Mouse (Mus musculus) frontal cortex, postnatal 10 days (tissue): ENCODE measurements around the gene Fads1.

Source experiments
- DNase-seq, 2 experiments: peaks; one replicate each; pipeline ENCODE4 v3.0.0; 2022; ENCODE audit warnings: low spot score in 2 of 2, mixed read lengths in 1 of 2

The Fads1 gene

DNA sequence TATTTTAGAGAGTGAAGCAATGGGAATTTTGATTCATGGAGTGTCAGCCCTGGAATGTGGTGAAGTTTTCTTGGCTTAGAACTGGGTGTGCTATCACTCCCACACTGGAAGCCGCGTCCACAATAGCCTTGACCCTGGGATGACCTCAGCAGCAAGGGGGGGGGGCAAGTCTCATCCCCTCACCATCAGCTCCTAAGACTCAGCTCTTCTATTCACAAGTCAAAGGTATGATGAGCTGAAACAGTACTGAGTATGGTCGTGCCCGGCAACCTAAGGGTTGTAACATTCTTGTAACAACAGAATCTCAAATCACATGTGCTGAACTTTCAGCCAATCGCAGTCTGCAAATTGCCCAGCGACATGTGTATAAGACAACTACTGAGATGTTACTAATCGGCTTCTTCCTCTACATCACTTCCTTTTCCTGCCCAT, 5.7 kb upstream of the Fads1 start:
- no peak for DNase-seq

DNA sequence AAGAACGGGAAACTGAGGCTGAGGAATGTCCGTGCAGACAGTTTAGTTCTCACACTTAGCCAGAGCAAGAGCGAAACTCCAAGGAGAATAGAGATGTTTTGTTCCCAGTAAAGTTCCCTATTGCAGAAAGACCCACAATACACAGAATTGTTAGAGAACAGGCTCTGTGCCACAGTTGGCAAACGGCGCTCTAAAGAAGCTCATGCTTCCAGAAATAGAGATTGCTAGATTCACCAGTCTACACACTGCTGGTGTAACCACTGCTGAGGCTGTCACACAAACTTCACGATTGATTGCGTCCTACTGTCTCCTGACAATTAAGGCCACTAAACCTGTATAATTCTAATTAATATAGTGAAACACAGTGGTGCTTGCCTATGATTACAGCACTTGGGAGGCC, 1.5 kb upstream of the Fads1 start:
- DNase-seq: no peak

- DNase-seq: no peak
Observed at GRCm38 (mm10) chr19:10182142-10182541, 546 bp upstream of the Fads1 start.

- DNase-seq: peak; percentile 73
Observed at GRCm38 (mm10) chr19:10183299-10183983, 753 bp downstream of the Fads1 start.

DNA sequence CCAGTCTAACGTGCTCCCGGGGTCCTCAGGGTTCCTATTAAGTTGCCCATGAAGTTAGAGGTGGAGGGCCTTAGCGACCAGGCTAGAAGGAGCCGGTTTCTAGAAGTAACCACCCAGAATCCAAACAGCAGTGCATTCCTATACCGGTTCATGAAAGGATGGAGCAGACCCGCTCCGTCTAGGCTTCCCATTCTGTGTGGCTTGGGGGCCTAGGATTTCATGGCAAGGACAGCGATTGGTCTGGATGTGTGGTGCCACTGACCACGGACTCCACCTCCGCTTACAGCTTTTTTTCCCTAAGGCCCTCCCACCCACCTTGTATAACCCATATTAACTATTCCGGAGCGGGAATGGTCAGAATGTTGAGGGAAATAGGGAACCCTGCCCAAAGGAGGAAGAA, 1.4 kb downstream of the Fads1 start:
- peak; percentile 55 to 60 for DNase-seq

- no peak for DNase-seq
Observed at GRCm38 (mm10) chr19:10185876-10186275, 3.2 kb downstream of the Fads1 start.

GRCm38 (mm10) chr19:10186569-10186968, 3.9 kb downstream of the Fads1 start:
- DNase-seq: no peak

DNA sequence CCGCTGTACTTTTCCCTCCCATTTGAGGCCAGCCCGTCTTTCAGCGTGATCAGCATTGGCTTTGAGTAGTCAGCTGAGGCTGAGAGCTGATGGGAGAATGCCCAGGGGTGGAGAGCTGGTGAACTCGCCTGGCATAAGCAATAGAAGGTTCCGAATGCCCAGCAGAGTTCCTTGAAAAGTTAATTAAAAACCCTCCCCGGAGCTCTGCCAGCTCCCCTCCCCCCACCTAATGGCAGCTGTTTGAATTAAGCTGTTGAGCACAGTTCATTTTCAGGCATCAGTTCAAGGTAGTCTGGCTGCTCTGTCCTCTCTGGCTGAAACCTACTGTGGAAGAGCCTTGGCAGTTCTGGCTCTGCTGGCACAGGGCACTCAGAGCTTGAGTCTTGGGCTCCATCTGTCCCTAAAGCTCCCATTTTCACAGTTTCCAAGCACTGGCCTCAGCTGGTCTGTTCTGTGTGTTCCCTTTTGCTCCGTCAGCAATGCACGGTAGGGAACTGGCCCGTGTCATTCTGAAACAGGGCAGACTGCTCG, 5.7 kb downstream of the Fads1 start:
- DNase-seq: peak; percentile 71 to 84

- DNase-seq: no peak
Observed at GRCm38 (mm10) chr19:10189022-10189421, 6.3 kb downstream of the Fads1 start.

DNA sequence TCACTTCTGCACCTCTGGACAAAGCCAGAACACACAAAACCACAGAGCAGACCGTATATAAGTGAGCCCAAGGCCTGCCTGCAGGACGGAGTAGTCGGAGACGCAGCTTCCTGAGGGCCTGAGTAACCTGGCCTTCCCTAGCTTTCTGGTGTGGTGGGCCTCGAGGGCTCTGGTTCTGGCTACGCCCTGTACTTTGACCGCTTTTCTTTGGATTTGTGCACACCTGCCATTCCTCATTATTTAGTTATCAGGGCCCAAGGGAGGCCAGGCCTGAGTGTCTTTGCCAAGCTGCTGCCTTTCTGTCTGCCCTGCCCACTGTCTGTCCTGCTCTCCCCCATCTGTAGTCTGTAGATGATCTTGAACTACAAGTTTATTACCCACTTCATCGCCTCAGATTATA, 7.3 kb downstream of the Fads1 start:
- no peak for DNase-seq

GRCm38 (mm10) chr19:10190796-10191195, 8.1 kb downstream of the Fads1 start:
- peak; percentile 70 to 75 for DNase-seq

GRCm38 (mm10) chr19:10191326-10191725, 8.6 kb downstream of the Fads1 start:
- DNase-seq: peak in 1 of 2 experiments; percentile 41

- no peak for DNase-seq
Observed at GRCm38 (mm10) chr19:10194337-10194736, 11.6 kb downstream of the Fads1 start.

DNA sequence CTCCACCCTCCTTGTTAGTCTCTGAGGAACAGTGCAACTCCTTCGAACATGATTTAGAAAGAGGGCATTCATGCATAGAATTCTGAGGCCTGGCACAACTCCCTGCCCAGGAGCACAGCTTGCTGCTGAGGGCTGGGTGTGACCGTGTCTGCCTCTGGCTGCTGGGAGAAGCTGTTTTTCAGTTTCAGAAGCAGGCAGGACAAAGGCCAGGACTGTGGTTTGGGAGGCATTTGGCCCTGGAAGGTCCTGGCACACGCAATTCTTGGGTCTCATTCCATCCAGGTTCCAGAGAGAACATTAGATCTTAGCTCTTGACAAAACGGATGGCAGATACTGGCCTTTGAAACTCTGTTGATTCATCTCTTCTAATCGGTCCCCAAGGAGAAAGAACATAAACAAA, 12.6 kb downstream of the Fads1 start:
- DNase-seq: no peak

DNA sequence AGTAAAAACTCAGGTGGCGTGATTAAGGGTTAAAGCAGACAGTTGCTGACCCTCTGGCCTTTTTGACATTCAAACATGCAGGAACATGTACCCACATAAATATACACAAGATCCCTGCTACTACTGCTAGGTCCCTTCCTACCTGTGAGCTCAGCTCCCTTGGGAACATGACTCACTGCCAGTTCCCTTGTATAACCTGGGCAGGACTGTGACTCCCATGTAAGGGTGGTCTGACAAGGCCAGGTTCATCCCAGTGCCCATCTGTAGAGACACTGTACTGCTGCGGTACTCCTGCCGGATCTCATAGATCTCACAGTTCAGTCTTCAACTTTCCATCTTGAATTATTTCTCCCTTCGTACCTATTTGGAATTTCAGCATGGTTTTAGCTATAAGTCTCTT, 14.4 kb downstream of the Fads1 start:
- DNase-seq: no peak

DNA sequence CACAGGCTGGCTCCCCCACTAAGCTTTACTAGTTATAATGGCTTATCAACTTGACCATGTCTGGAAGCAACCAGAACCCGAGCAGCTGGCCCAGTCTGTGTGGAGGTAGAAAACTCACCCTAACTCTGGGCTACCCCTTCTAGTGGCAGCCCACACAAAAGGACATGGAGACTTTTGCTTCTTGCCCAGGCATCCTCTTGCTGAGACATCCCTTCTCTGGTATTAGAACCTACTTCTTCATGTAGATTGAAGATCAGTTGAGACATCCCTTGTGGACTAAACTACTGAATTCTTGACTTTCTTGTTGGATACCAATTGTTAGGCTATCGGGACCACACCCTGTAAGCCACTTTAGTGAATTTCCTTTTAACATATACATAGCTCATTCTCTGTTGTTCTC, 15.6 kb downstream of the Fads1 start:
- no peak for DNase-seq

GRCm38 (mm10) chr19:10198723-10199122, 16.0 kb downstream of the Fads1 start:
- peak in 1 of 2 experiments; percentile 75 for DNase-seq

DNA sequence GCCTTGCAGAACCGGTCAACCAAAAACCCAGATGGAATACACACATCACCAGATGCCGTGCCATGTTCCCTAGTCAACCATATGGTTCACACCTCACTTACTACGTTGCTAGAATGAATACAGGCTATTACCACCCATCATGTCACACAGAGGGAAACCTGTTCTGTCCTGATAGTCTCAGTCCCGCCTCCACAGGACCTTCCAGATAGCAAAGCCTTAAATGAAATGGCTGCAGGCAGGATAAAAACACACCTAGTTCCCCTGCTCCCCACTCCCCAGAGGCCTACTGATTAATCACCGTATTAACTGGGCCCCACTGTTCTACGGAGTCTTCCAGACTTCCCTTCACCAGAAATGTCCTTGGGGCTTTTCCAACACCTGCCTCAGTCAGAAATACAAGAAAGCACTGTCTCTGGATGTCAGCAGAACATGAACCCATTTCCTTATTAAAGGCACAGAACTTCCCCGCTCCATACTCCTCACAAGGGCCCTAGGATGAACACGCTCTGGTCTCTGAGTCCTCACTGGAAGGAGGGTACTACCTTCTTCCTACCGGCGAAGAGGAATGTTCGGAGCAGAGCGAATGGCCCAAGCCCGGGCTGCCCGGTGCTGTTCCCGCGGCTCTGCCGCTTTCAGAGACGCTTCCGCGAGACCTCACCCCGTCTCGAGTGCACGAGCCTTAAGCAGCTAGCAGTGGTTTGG, 20.6 kb downstream of the Fads1 start:
- no peak for DNase-seq

DNA sequence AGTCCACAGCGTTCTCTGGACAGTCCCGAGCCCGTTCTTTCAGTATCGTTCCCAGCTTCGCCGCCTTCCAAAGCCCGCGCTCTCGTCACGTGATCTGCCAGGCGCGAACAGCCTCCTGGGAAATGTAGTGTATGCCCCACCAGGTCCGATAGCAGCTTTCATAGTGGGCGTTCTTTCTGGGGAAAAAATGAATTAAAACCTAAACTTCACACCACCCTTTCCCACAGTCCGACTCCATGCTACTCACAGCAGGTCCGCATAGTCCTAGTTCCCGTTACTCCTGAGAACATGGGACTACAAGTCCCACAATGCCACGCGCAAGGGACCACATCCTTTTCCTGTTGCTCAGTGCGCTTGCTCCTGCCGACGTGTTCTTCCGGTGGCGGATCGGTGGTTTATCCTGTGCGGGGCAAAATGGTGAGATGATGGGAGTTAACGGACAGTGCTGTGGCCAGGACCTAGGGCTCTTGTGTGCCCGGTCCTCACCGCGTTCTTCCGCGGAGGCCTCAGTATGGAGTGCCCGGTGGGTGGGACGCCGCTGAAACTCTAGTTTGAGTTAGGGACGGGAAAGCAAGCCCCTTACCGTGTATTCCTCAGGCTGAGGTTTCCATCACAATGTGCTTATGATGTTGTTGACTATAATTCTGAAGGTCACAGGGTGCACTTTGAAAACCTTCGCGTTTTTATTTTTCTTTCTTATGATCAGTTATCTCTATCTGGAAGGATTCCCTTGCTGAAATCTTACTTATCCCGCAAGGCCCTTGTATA, 21.3 kb downstream of the Fads1 start, which contains the start of the genes Tmem258 and Fen1:
Gene Tmem258, plus strand, starts transcription at position 167 of the 768 bp plus-strand sequence.
Gene Fen1, minus strand, starts transcription at position 322 of the 768 bp plus-strand sequence.
- peak; percentile 84 to 91 for DNase-seq

DNA sequence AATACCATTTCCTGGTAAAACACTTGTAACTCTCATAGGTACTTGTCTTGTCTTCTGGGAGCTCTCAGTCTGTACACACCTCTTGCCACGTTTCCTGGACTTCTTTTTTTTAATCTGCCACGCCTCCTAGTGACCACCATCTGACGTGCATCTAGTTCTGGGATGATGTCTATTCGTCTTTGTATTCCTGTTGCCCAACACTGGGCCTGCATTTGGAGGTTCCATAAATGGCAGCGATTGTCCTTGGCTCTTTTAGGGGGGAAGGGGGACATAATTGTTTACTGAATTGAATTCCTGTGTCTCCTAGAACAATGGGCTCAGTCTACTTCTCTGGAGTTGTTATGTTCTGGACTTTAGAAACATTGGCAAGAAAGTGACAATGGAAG, 21.9 kb downstream of the Fads1 start:
- no peak for DNase-seq

DNA sequence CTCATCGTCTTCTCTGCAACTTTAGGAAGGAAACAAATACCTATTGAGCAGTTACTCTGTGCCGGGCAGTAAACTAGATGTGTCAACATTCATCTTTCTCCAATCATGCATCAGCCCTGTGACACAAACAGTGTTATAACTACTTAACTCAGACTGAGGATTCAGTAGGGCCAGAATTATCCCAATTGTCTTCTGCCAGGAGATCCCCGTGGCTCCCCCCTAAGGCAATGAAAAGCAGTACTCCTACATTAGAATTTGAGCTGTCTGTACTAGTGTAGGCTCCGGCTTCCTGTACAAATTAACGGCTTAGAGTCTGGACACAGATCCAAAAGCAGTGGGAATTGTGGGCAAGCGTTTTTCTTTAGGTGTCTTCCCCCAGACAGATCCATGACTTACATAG, 22.4 kb downstream of the Fads1 start:
- no peak for DNase-seq

GRCm38 (mm10) chr19:10208851-10209250, 26.2 kb downstream of the Fads1 start:
- no peak for DNase-seq
